Mouse (Mus musculus): ENCODE data around the gene Vwa1. TPM values are rescaled to one million over a fixed set of nuclear protein-coding genes. Genes with fewer than 3 reads are reported as not detected.

Vwa1 gene
- polyA plus RNA-seq, 1 experiment from 2014 or later = 0.25 TPM

- Histone ChIP-seq H3K4me3 (ENCODE audit: low read depth, low read length) (peak overlapping the region; percentile 71), H3K27ac (ENCODE audit: low read depth) (peak overlapping the region; percentile 86), H3K9me3 (ENCODE audit: low read length) (no peaks in the 10 kb centered on the region), H3K9ac (replicated peaks) (peak overlapping the region; percentile 75), H3K27me3 (ENCODE audit: insufficient read depth, low read length) (no peaks in the 10 kb centered on the region), H3K4me1 (ENCODE audit: insufficient read depth) (peaks cover 19% of the 10 kb centered on the region), H3K4me2 (ENCODE audit: low read depth, low read length) (peak overlapping the region; percentile 100), H3K36me3 (replicated peaks; ENCODE audit: insufficient read depth, low read length) (peaks cover 9% of the 10 kb centered on the region)
- DNase-seq = peak; percentile 48
- TF ChIP-seq EP300 (IDR thresholded peaks at IDR 0.05; ENCODE audit: low read depth) (no peak), CTCF (IDR thresholded peaks at IDR 0.05; ENCODE audit: low read depth) (peak; percentile 57)
- ATAC-seq = peak; percentile 12; the same call in 1 of the 2 replicates
- WGBS (ENCODE audit: insufficient replicate concordance) = 2% methylated on average over 10 of the region's 10 CpGs
Observed at GRCm38 (mm10) chr4:155759862-155760612, 14.5 kb downstream of the Vwa1 start.

- TF ChIP-seq CTCF (IDR thresholded peaks at IDR 0.05; ENCODE audit: low read depth) (no peak), EP300 (IDR thresholded peaks at IDR 0.05; ENCODE audit: low read depth) (no peak)
- no peaks in the 10 kb centered on the region for H3K9me3 ChIP-seq (ENCODE audit: low read length)
- no peak overlapping the region for H3K4me3 ChIP-seq (ENCODE audit: low read depth, low read length)
- DNase-seq = no peak
- no peak overlapping the region for H3K9ac ChIP-seq (replicated peaks)
- peaks cover 33% of the 10 kb centered on the region for H3K36me3 ChIP-seq (replicated peaks; ENCODE audit: insufficient read depth, low read length)
- no peak overlapping the region for H3K4me2 ChIP-seq (ENCODE audit: low read depth, low read length)
- peaks cover 17% of the 10 kb centered on the region for H3K4me1 ChIP-seq (ENCODE audit: insufficient read depth)
- H3K27ac ChIP-seq (ENCODE audit: low read depth) = no peak overlapping the region
- ATAC-seq = no peak
- H3K27me3 ChIP-seq (ENCODE audit: insufficient read depth, low read length) = no peaks in the 10 kb centered on the region
- WGBS (ENCODE audit: insufficient replicate concordance) = 89% methylated on average over 12 of the region's 12 CpGs
Observed at GRCm38 (mm10) chr4:155757011-155757410, 17.5 kb downstream of the Vwa1 start.

DNA sequence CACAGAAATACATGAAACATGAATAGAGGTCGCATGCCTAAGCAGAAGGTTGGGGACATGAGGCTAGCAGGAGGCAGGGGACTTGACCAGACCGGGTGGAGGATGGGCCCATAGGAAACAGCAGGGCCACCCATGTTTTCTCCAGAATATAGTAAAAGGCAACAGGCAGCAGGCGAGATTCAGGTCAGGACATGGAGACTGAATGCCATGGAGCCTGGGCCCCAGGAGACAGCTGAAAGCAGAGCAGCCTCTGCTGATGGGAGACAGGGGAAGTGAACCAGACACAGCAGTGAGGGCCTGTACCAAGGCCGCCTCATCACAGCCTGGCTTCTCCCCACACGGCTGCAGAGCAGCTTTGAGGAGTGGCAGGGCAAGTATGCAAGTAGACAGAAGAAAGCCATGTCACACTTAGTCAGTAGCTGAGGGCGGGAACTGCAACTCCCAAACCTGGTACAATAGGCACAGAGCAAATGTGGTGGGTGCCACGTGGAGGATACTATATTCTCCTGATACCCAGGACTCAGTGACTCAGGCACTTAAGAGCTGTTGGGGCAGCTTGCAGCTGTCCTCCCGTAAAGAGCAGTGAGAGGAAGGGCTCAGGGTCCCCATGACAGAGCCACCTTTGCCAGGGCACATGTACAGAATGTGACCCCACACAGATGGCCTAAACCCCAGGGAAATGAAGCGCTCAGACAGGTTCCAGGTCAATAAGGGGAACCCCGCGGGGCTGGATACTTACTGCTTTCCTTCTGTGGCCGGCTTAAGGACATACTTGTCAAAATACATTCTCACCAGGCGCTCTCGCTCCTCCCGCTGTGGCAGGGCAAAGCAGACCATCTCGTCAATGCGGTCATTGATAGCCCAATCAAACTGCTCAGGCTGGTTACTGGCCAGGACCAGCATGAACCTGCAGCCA, 27.7 kb downstream of the Vwa1 start:
- Histone ChIP-seq H3K4me2 (ENCODE audit: low read depth, low read length) (no peak overlapping the region), H3K4me1 (ENCODE audit: insufficient read depth) (no peaks in the 10 kb centered on the region), H3K27ac (ENCODE audit: low read depth) (no peak overlapping the region), H3K27me3 (ENCODE audit: insufficient read depth, low read length) (no peaks in the 10 kb centered on the region), H3K36me3 (replicated peaks; ENCODE audit: insufficient read depth, low read length) (peaks cover 81% of the 10 kb centered on the region), H3K4me3 (ENCODE audit: low read depth, low read length) (no peak overlapping the region), H3K9me3 (ENCODE audit: low read length) (no peaks in the 10 kb centered on the region), H3K9ac (replicated peaks) (no peak overlapping the region)
- TF ChIP-seq CTCF (IDR thresholded peaks at IDR 0.05; ENCODE audit: low read depth) (no peak), EP300 (IDR thresholded peaks at IDR 0.05; ENCODE audit: low read depth) (no peak)
- DNase-seq = no peak
- no peak for ATAC-seq
- 79% methylated on average over 17 of the region's 17 CpGs for WGBS (ENCODE audit: insufficient replicate concordance)

DNA sequence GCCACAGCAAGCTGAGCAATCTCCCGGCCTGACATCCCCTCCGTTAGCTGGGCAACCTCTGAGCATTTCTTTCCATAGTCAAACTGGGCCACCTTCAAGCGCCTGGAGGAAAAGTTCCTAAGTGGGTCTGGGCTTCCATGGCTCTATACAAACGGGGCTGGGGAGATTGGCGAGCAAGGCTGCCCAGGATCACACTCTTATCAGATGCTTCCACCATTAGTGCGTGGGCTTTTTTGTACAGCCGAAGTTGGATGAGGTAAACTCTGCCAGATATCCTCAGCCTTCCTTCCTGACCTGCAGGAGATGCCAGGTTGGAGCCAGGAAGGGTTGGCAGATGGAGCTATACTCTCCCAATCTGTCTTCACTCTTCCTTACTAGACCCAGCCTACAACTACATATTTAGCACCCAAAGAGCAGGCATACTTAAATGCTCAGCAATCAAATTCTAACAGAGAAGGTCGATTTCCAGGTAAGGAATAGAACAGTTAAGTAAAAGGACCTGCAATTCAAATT, 28.4 kb downstream of the Vwa1 start:
- H3K9me3 ChIP-seq (ENCODE audit: low read length) = no peaks in the 10 kb centered on the region
- TF ChIP-seq CTCF (IDR thresholded peaks at IDR 0.05; ENCODE audit: low read depth) = no peak
- no peak for TF ChIP-seq EP300 (IDR thresholded peaks at IDR 0.05; ENCODE audit: low read depth)
- H3K9ac ChIP-seq (replicated peaks) = no peak overlapping the region
- no peak overlapping the region for H3K4me3 ChIP-seq (ENCODE audit: low read depth, low read length)
- H3K27me3 ChIP-seq (ENCODE audit: insufficient read depth, low read length) = no peaks in the 10 kb centered on the region
- no peak overlapping the region for H3K27ac ChIP-seq (ENCODE audit: low read depth)
- 78% methylated on average over 8 of the region's 8 CpGs for WGBS (ENCODE audit: insufficient replicate concordance)
- H3K36me3 ChIP-seq (replicated peaks; ENCODE audit: insufficient read depth, low read length) = peaks cover 77% of the 10 kb centered on the region
- DNase-seq (no peak), ATAC-seq (no peak)
- H3K4me2 ChIP-seq (ENCODE audit: low read depth, low read length) = no peak overlapping the region
- no peaks in the 10 kb centered on the region for H3K4me1 ChIP-seq (ENCODE audit: insufficient read depth)

DNA sequence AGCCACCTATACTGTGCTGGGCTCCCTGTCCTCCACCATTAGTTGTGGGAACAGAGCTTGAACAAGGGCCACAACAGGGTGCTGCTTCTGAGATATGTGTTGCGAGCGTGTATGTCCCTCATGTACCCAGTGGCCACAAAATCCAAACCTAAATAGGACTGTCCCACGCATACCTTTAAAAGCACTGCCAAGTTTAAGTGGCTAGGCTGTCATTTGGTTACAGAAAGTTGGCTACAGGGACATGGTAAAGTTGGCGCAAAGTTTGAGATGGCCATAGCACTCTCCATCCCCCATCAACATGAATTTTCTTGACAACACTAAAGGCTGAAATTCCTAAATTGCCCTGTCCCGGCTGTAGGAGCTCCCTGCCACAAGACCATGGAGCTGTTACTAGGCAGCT, 29.4 kb downstream of the Vwa1 start:
- Histone ChIP-seq H3K9me3 (ENCODE audit: low read length) (no peaks in the 10 kb centered on the region), H3K36me3 (replicated peaks; ENCODE audit: insufficient read depth, low read length) (peaks cover 71% of the 10 kb centered on the region), H3K4me1 (ENCODE audit: insufficient read depth) (no peaks in the 10 kb centered on the region), H3K27me3 (ENCODE audit: insufficient read depth, low read length) (no peaks in the 10 kb centered on the region), H3K9ac (replicated peaks) (no peak overlapping the region), H3K4me3 (ENCODE audit: low read depth, low read length) (no peak overlapping the region), H3K27ac (ENCODE audit: low read depth) (no peak overlapping the region), H3K4me2 (ENCODE audit: low read depth, low read length) (no peak overlapping the region)
- WGBS (ENCODE audit: insufficient replicate concordance) = 90% methylated on average over 5 of the region's 5 CpGs
- DNase-seq (no peak), ATAC-seq (no peak)
- no peak for TF ChIP-seq EP300 (IDR thresholded peaks at IDR 0.05; ENCODE audit: low read depth)
- TF ChIP-seq CTCF (IDR thresholded peaks at IDR 0.05; ENCODE audit: low read depth) = no peak

DNA sequence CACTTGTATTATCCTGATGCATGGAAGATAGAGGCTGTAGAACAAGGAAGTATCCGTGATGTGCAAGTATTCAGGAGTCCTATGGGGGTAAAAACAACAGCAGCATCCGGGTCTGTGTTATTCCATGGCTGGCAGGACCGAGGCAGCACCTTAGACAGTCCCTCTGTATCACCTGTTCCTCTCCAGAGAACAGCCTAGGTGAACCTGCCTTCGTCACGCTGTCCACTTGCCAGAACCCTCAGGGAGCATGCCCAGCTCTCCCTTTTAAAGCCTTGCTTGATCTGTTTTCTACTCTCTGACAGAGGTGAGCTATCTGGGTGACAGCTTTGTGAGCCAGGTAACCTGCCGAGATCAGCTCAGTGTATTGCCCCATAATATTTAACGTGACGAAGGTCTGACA, 30.0 kb downstream of the Vwa1 start:
- 84% methylated on average over 8 of the region's 8 CpGs for WGBS (ENCODE audit: insufficient replicate concordance)
- Histone ChIP-seq H3K4me3 (ENCODE audit: low read depth, low read length) (no peak overlapping the region), H3K9ac (replicated peaks) (no peak overlapping the region), H3K4me2 (ENCODE audit: low read depth, low read length) (no peak overlapping the region), H3K27ac (ENCODE audit: low read depth) (no peak overlapping the region), H3K27me3 (ENCODE audit: insufficient read depth, low read length) (no peaks in the 10 kb centered on the region), H3K36me3 (replicated peaks; ENCODE audit: insufficient read depth, low read length) (peaks cover 64% of the 10 kb centered on the region), H3K9me3 (ENCODE audit: low read length) (no peaks in the 10 kb centered on the region), H3K4me1 (ENCODE audit: insufficient read depth) (no peaks in the 10 kb centered on the region)
- TF ChIP-seq EP300 (IDR thresholded peaks at IDR 0.05; ENCODE audit: low read depth) (no peak), CTCF (IDR thresholded peaks at IDR 0.05; ENCODE audit: low read depth) (no peak)
- ATAC-seq = no peak
- DNase-seq = no peak

Data from liver, postnatal 0 days (tissue).